Mouse (Mus musculus) adrenal gland (tissue): ENCODE measurements around the gene Cast.

Experiments
- intact Hi-C: fragments of 180-260 bp; cut with DNase I; formaldehyde crosslinking; loops from one replicate; pipeline ENCODE4 v1.15.1; 2025

The Cast gene

DNA sequence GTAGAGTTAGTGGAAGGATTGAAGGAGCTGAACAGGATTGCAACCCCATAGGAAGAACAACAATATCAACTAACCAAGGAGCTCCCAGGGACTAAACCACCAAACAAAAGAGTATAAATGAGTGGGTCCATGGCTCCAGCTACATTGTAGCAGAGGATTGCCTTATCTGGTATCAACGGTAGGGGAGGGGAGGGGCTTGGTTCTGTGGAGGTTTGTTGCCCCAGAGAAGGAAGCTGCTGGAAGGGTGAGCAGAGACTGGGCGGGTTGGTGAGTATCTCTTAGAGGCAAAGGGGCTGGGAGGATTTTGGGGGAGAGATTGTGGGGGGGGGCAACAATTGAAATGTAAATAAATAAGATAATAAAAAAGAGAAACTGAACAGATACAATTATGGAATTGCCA, 89.6 kb downstream of the Cast start:
- intact Hi-C loops, result no loop called here

DNA sequence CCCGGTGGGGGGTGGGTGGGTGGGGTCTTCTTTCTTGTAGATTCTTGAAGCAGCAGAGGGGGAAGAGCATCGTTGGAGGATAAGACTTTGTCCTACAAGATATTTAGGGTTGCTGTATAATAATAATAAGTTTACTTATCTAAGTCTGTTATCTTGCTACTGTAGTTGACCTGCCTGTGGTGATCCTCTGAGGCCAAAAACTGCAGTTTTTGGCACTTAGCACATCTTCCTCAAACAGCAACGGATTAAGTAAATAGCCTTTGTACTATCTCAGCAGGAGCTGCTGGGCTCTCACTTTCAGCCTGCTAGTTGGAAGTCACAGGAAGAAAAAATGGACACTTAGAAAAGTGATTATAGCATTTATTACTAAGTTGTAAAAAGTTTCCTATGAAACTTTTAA, 112.4 kb downstream of the Cast start:
- intact Hi-C loops, result no loop called here

DNA sequence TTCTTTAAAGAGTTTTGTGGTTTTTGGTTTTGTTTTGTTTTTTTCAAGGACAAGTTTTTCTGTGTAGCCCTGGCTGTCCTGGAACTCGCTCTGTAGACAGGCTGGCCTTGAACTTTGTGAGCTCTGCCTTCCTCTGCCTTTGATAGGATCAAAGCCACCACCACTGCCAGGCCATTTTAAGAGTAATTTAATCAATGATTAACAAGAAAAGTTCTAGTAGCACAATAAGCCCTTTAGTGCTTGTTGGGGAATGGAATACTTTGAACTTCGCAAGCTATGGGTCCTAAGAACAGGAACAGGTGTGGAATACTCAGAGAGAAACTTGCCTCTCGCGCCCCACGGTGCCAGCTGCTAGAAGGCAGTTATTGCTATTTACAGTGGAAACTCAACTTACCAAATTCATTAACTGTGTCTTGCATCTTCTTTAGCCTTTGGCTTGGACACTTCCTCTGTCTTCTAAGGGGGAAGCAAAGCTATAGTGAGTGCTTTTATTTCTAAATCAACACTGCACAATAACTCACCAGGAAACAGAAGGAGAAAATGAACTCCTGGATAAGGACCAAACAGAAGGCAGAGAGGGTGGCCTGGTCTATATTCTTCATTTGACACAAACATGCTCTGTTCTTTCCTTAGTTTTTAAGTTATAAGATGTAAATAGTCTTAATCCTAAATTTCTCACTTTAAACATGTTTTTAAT, 113.0 kb downstream of the Cast start:
- intact Hi-C loops, result no loop called here
